Mouse (Mus musculus) CH12.LX (cell line): ENCODE measurements around the gene Akap5. TPM values are rescaled to one million over a fixed set of nuclear protein-coding genes. Genes with fewer than 3 reads are reported as not detected.
A peak's percentile ranks its signal among the peaks of the same experiment; 100 is the strongest.

Experiments used
- DNase-seq: peaks from one replicate; pipeline ENCODE4 v3.0.0-alpha.2; 2013; ENCODE audit errors: extremely low read depth
- H3K27ac ChIP-seq: 2 replicates; pipeline ENCODE4 v1.5.1; 2012; ENCODE audit warnings: low read depth, mild to moderate bottlenecking, control low read depth, moderate library complexity; ENCODE audit not compliant: insufficient read depth
- H3K27me3 ChIP-seq: replicated peaks from 2 replicates; pipeline ENCODE3; 2012; ENCODE audit warnings: inconsistent platforms
- H3K36me3 ChIP-seq, 2 experiments: replicated peaks in 1 of 2; 2 replicates each; pipeline versions ENCODE3 to v1.6.1; 2012; ENCODE audit warnings: inconsistent platforms in 1 of 2, low read length in 1 of 2, mild to moderate bottlenecking in 1 of 2, mixed read lengths in 1 of 2, moderate library complexity in 1 of 2; ENCODE audit not compliant: control insufficient read depth in 1 of 2, insufficient read depth in 1 of 2
- H3K4me1 ChIP-seq, 2 experiments: 2 replicates each; pipeline ENCODE4 v1.6.1; 2012; ENCODE audit warnings: inconsistent platforms in 1 of 2, moderate library complexity in 1 of 2; ENCODE audit not compliant: insufficient read depth in 2 of 2, control insufficient read depth in 1 of 2
- H3K4me2 ChIP-seq: 2 replicates; pipeline ENCODE4 v1.6.1; 2012; ENCODE audit warnings: low read depth, mild to moderate bottlenecking, control low read depth; ENCODE audit not compliant: poor library complexity, insufficient read depth, severe bottlenecking
- H3K4me3 ChIP-seq, 3 experiments: fragments of 150-350 bp in 1 of 3; sonication (generic) in 1 of 3; replicated peaks in 1 of 3; 2 replicates each; pipeline versions ENCODE3 to v1.5.1; 2011 to 2012; ENCODE audit warnings: low read depth in 2 of 3, low read length in 2 of 3, mild to moderate bottlenecking in 2 of 3, moderate library complexity in 2 of 3, control low read depth in 1 of 3, improper control_type of control experiment in 1 of 3, inconsistent platforms in 1 of 3, mixed read lengths in 1 of 3; ENCODE audit not compliant: poor library complexity in 1 of 3
- H3K79me2 ChIP-seq: replicated peaks from 2 replicates; pipeline ENCODE4 v1.6.1; 2012; ENCODE audit warnings: mild to moderate bottlenecking, moderate library complexity; ENCODE audit not compliant: control insufficient read depth, poor library complexity, insufficient read depth, severe bottlenecking; ENCODE audit errors: extremely low read depth
- H3K9ac ChIP-seq: 2 replicates; pipeline ENCODE4 v1.6.1; 2012; ENCODE audit warnings: low read depth, mild to moderate bottlenecking, control low read depth, moderate library complexity; ENCODE audit not compliant: insufficient read depth
- H3K9me3 ChIP-seq: replicated peaks from 2 replicates; pipeline ENCODE3; 2012; ENCODE audit warnings: low read length, inconsistent platforms, mixed read lengths
- BHLHE40 ChIP-seq: IDR thresholded peaks from 2 replicates; pipeline ENCODE4 v1.6.1; 2011; ENCODE audit warnings: mild to moderate bottlenecking, low read depth, low read length, improper control_type of control experiment
- CHD1 ChIP-seq: IDR thresholded peaks from 2 replicates; pipeline ENCODE4 v1.6.1; 2012; ENCODE audit warnings: low read depth, low read length, improper control_type of control experiment, inconsistent platforms
- CHD2 ChIP-seq: IDR thresholded peaks from 2 replicates; pipeline ENCODE4 v1.6.1; 2011; ENCODE audit warnings: low read length, improper control_type of control experiment
- CTCF ChIP-seq, 2 experiments: IDR thresholded peaks in 1 of 2; conservative IDR thresholded peaks in 1 of 2; 2 replicates each; pipeline ENCODE4 v1.5.1; 2011 to 2012; ENCODE audit warnings: low read depth in 2 of 2, low read length in 2 of 2, improper control_type of control experiment in 1 of 2, inconsistent platforms in 1 of 2, mild to moderate bottlenecking in 1 of 2, moderate library complexity in 1 of 2
- E2F4 ChIP-seq: IDR thresholded peaks from 2 replicates; pipeline ENCODE4 v1.6.1; 2011; ENCODE audit warnings: low read depth, low read length, improper control_type of control experiment; ENCODE audit not compliant: insufficient replicate concordance
- ELF1 ChIP-seq: IDR thresholded peaks from 2 replicates; pipeline ENCODE4 v1.6.1; 2014; ENCODE audit warnings: low read depth, mild to moderate bottlenecking, inconsistent platforms, low read length, improper control_type of control experiment
- EP300 ChIP-seq: IDR thresholded peaks from 2 replicates; pipeline ENCODE4 v1.6.1; 2011; ENCODE audit warnings: low read length, improper control_type of control experiment
- ETS1 ChIP-seq: conservative IDR thresholded peaks from 2 replicates; pipeline ENCODE4 v1.6.1; 2012; ENCODE audit warnings: low read depth, mild to moderate bottlenecking, inconsistent platforms, low read length, improper control_type of control experiment, moderate library complexity
- GABPA ChIP-seq: IDR thresholded peaks from 2 replicates; pipeline ENCODE4 v1.6.1; 2012; ENCODE audit warnings: low read depth, low read length, improper control_type of control experiment, inconsistent platforms; ENCODE audit not compliant: insufficient replicate concordance
- HCFC1 ChIP-seq: IDR thresholded peaks from 2 replicates; pipeline ENCODE4 v1.6.1; 2012; ENCODE audit warnings: low read depth, mild to moderate bottlenecking, inconsistent platforms, low read length, improper control_type of control experiment
- IRF4 ChIP-seq: IDR thresholded peaks from 2 replicates; pipeline ENCODE4 v1.6.1; 2014; ENCODE audit warnings: low read depth, mild to moderate bottlenecking, inconsistent platforms, low read length, improper control_type of control experiment
- JUN ChIP-seq: IDR thresholded peaks from 2 replicates; pipeline ENCODE4 v1.6.1; 2011; ENCODE audit warnings: low read depth, mild to moderate bottlenecking, low read length, improper control_type of control experiment, moderate library complexity; ENCODE audit not compliant: insufficient read depth
- JUND ChIP-seq: conservative IDR thresholded peaks from 2 replicates; pipeline ENCODE4 v1.6.1; 2011; ENCODE audit warnings: low read depth, low read length, improper control_type of control experiment
- KAT2A ChIP-seq: IDR thresholded peaks from 2 replicates; pipeline ENCODE4 v1.6.1; 2012; ENCODE audit warnings: low read length, improper control_type of control experiment, inconsistent platforms; ENCODE audit not compliant: insufficient replicate concordance
- MAFK ChIP-seq: IDR thresholded peaks from 2 replicates; pipeline ENCODE4 v1.6.1; 2011; ENCODE audit warnings: low read length, improper control_type of control experiment; ENCODE audit not compliant: insufficient replicate concordance
- MAX ChIP-seq: IDR thresholded peaks from 2 replicates; pipeline ENCODE4 v1.6.1; 2011; ENCODE audit warnings: low read length, improper control_type of control experiment
- MAZ ChIP-seq: IDR thresholded peaks from 2 replicates; pipeline ENCODE4 v1.6.1; 2012; ENCODE audit warnings: low read depth, mild to moderate bottlenecking, inconsistent platforms, low read length, improper control_type of control experiment, moderate library complexity
- MEF2A ChIP-seq: IDR thresholded peaks from 2 replicates; pipeline ENCODE4 v1.6.1; 2014; ENCODE audit warnings: low read depth, mild to moderate bottlenecking, inconsistent platforms, low read length, improper control_type of control experiment, borderline replicate concordance
- MXI1 ChIP-seq: IDR thresholded peaks from 2 replicates; pipeline ENCODE4 v1.6.1; 2011; ENCODE audit warnings: mild to moderate bottlenecking, low read depth, low read length, improper control_type of control experiment
- MYC ChIP-seq: IDR thresholded peaks from 2 replicates; pipeline ENCODE4 v1.6.1; 2011; ENCODE audit warnings: low read depth, mild to moderate bottlenecking, improper control_type of control experiment, low read length
- NELFE ChIP-seq: IDR thresholded peaks from 2 replicates; pipeline ENCODE4 v1.6.1; 2011; ENCODE audit warnings: low read depth, low read length, improper control_type of control experiment
- NRF1 ChIP-seq: IDR thresholded peaks from 2 replicates; pipeline ENCODE4 v1.6.1; 2014; ENCODE audit warnings: low read depth, mild to moderate bottlenecking, inconsistent platforms, low read length, improper control_type of control experiment, moderate library complexity
- PAX5 ChIP-seq: IDR thresholded peaks from 2 replicates; pipeline ENCODE4 v1.6.1; 2012; ENCODE audit warnings: low read length, inconsistent platforms, mixed read lengths
- POLR2A ChIP-seq: IDR thresholded peaks from 2 replicates; pipeline ENCODE4 v1.6.1; 2011; ENCODE audit warnings: low read depth, mild to moderate bottlenecking, improper control_type of control experiment, low read length
- POLR2AphosphoS2 ChIP-seq: IDR thresholded peaks from 2 replicates; pipeline ENCODE4 v1.6.1; 2011; ENCODE audit warnings: low read depth, low read length, improper control_type of control experiment
- RAD21 ChIP-seq: IDR thresholded peaks from 2 replicates; pipeline ENCODE4 v1.6.1; 2011; ENCODE audit warnings: low read depth, mild to moderate bottlenecking, low read length, improper control_type of control experiment, moderate library complexity
- RCOR1 ChIP-seq: conservative IDR thresholded peaks from 2 replicates; pipeline ENCODE4 v1.6.1; 2012; ENCODE audit warnings: low read depth, mild to moderate bottlenecking, inconsistent platforms, low read length, improper control_type of control experiment
- SIN3A ChIP-seq: IDR thresholded peaks from 2 replicates; pipeline ENCODE4 v1.6.1; 2012; ENCODE audit warnings: low read length, improper control_type of control experiment, inconsistent platforms
- SMC3 ChIP-seq: IDR thresholded peaks from 2 replicates; pipeline ENCODE4 v1.6.1; 2011; ENCODE audit warnings: low read depth, low read length, improper control_type of control experiment
- TBP ChIP-seq: conservative IDR thresholded peaks from 2 replicates; pipeline ENCODE4 v1.6.1; 2011; ENCODE audit warnings: low read depth, low read length, improper control_type of control experiment
- TCF12 ChIP-seq: IDR thresholded peaks from 2 replicates; pipeline ENCODE4 v1.6.1; 2014; ENCODE audit warnings: low read depth, mild to moderate bottlenecking, inconsistent platforms, low read length, improper control_type of control experiment
- UBTF ChIP-seq: IDR thresholded peaks from 2 replicates; pipeline ENCODE4 v1.6.1; 2012; ENCODE audit warnings: low read depth, mild to moderate bottlenecking, inconsistent platforms, low read length, improper control_type of control experiment, moderate library complexity
- USF1 ChIP-seq: IDR thresholded peaks from 2 replicates; pipeline ENCODE4 v1.6.1; 2014; ENCODE audit warnings: low read depth, mild to moderate bottlenecking, inconsistent platforms, low read length, improper control_type of control experiment
- USF2 ChIP-seq: conservative IDR thresholded peaks from 2 replicates; pipeline ENCODE4 v1.6.1; 2011; ENCODE audit warnings: low read depth, low read length, improper control_type of control experiment
- ZC3H11A ChIP-seq: IDR thresholded peaks from 2 replicates; pipeline ENCODE4 v1.6.1; 2012; ENCODE audit warnings: low read depth, mild to moderate bottlenecking, inconsistent platforms, low read length, improper control_type of control experiment
- ZKSCAN1 ChIP-seq: IDR thresholded peaks from 2 replicates; pipeline ENCODE4 v1.6.1; 2012; ENCODE audit warnings: low read depth, inconsistent platforms, low read length, improper control_type of control experiment, borderline replicate concordance
- ZMIZ1 ChIP-seq: IDR thresholded peaks from 2 replicates; pipeline ENCODE4 v1.6.1; 2012; ENCODE audit warnings: low read depth, mild to moderate bottlenecking, inconsistent platforms, low read length, improper control_type of control experiment
- ZNF384 ChIP-seq: IDR thresholded peaks from 2 replicates; pipeline ENCODE4 v1.6.1; 2012; ENCODE audit warnings: low read depth, low read length, improper control_type of control experiment, inconsistent platforms
- dilution Hi-C: fragments of 300-500 bp; cut with MboI; formaldehyde crosslinking; loops from 2 replicates; pipeline ENCODE4 v1.14.3; 2020; ENCODE audit warnings: low sequenced_read_pairs; ENCODE audit not compliant: extremely low pct_unique_long_range_greater_than_20kb, extremely low pct_ligation_motif_present
- in situ Hi-C: fragments of 300-500 bp; cut with MboI; formaldehyde crosslinking; loops from 3 replicates; pipeline ENCODE4 v1.14.3; 2019; ENCODE audit warnings: low sequenced_read_pairs, low pct_ligation_motif_present, low pct_unique_long_range_greater_than_20kb, mixed read lengths
- polyA plus RNA-seq: library from polyadenylated mRNA; unstranded; fragments of >175 nt; gene quantifications from 2 replicates; pipeline ENCODE4 v1.2.1, GENCODE M21; 2012; ENCODE audit warnings: low read depth; ENCODE audit not compliant: insufficient read length
- total RNA-seq, 2 experiments: library from RNA; depleted of rRNA; stranded (reverse); fragments of 300-350 nt in 1 of 2; fragments of >200 nt in 1 of 2; gene quantifications; 2 replicates each; pipeline ENCODE4 v1.2.3; 2012 to 2014

Gene Akap5
- total and polyA plus RNA-seq, 3 experiments: 0.27 to 0.89 (median 0.38) TPM

DNA sequence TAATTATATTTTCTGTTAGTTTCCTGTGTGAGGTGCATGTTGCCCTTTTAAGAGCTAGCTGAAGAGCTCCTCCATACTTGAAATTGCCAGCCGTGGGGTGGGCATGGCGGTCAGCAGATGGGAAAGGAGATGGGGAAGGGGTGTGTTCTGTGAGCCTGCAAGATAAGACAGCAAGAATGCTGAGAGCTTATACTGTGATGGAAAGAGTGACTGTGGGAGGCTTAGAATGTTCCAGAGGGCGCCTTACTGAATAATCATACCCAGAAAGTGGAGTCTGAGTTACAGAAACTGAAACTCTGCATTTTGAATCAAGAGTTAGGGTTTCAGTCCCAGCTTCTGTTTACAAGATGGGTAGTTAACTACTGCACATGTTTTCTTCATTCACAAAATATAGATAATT, 50.8 kb downstream of the Akap5 start:
- in situ Hi-C loops: no loop called here
- H3K36me3 ChIP-seq: peaks cover 7 to 25% of the 10 kb centered on the region in 2 experiments
- TF ChIP-seq SIN3A (peak; percentile 95), CTCF (conservative IDR thresholded peaks at IDR 0.05 in 1 of 2, IDR thresholded peaks at IDR 0.05 in 1 of 2; ENCODE audit: low read depth in 2 of 2, low read length in 2 of 2) (peak in 1 of 2 experiments; percentile 20; a peak in 1 of 4 replicates), BHLHE40 (peak; percentile 85), ELF1 (no peak), JUN (peak; percentile 99), UBTF (no peak), USF1 (no peak), MAFK (peak; percentile 67), RAD21 (no peak; the same call in 1 of the 2 replicates), NELFE (no peak), ZKSCAN1 (no peak), GABPA (no peak), TCF12 (peak; percentile 89), ZMIZ1 (no peak), KAT2A (no peak), POLR2A (no peak; the same call in 1 of the 2 replicates), MEF2A (peak; percentile 94), RCOR1 (peak; percentile 96), EP300 (peak; percentile 100), MYC (peak; percentile 96), IRF4 (peak; percentile 99), TBP (no peak), PAX5 (no peak), MAX (peak; percentile 75; the same call in 1 of the 2 replicates), MXI1 (peak; percentile 76; the same call in 1 of the 2 replicates), ZNF384 (no peak), ZC3H11A (no peak), CHD2 (peak; percentile 76), POLR2AphosphoS2 (no peak), MAZ (peak; percentile 83), JUND (peak; percentile 99), USF2 (no peak), CHD1 (0 out of 2 replicates have a peak, but pooled peaks have one; percentile 43), HCFC1 (peak; percentile 46; the same call in 1 of the 2 replicates), SMC3 (no peak), NRF1 (no peak), E2F4 (peak; percentile 38; the same call in 1 of the 2 replicates), ETS1 (peak; percentile 98)
- peaks cover 83% of the 10 kb centered on the region for H3K79me2 ChIP-seq
- H3K4me3 ChIP-seq: no peak overlapping the region
- H3K9ac ChIP-seq: peak overlapping the region; percentile 61
- peak; percentile 88 for DNase-seq
- dilution Hi-C loops: no loop called here
- peak overlapping the region; percentile 85 for H3K27ac ChIP-seq
- H3K4me1 ChIP-seq: peaks cover 5 to 56% of the 10 kb centered on the region in 2 experiments; a peak in 3 of 4 replicates
- H3K4me2 ChIP-seq: peak overlapping the region; percentile 90
- peaks cover 3% of the 10 kb centered on the region for H3K9me3 ChIP-seq
- no peaks in the 10 kb centered on the region for H3K27me3 ChIP-seq
